Mouse (Mus musculus) embryonic facial prominence, embryonic 13.5 days (tissue): ENCODE measurements at regions not wholly inside any gene's neighbourhood (a gene's known extent, or its start where the extent isn't known, plus 50 kb on each side); places are given as distances from the start of the nearest gene placed in this dataset.
"Not testable (repeated sequence)": the region's sequence is repeated elsewhere in the genome, so short reads cannot be mapped to it uniquely, and the experiment has no call there.

Experiments
- ATAC-seq: fragments of 200-750 bp; cut with Nextera tagmentation; 2 replicates; pipeline ENCODE4 v1.8.0; 2017; ENCODE audit warnings: low read depth; ENCODE audit not compliant: insufficient number of reproducible peaks, insufficient read depth, low FRiP score, low TSS enrichment
- H3K27ac ChIP-seq: fragments of 300-500 bp; sonication (generic); 2 replicates; pipeline ENCODE4 v1.5.1; 2015; ENCODE audit warnings: moderate library complexity, mild to moderate bottlenecking, inconsistent platforms
- H3K27me3 ChIP-seq: fragments of 300-500 bp; sonication (generic); 2 replicates; pipeline ENCODE4 v1.6.1; 2015; ENCODE audit warnings: mild to moderate bottlenecking, inconsistent platforms
- H3K36me3 ChIP-seq: fragments of 300-500 bp; sonication (generic); 2 replicates; pipeline ENCODE4 v1.6.1; 2015; ENCODE audit warnings: mild to moderate bottlenecking, inconsistent platforms
- H3K4me1 ChIP-seq: fragments of 300-500 bp; sonication (generic); 2 replicates; pipeline ENCODE4 v1.6.1; 2015; ENCODE audit warnings: inconsistent platforms
- H3K4me2 ChIP-seq: fragments of 300-500 bp; sonication (generic); 2 replicates; pipeline ENCODE4 v1.6.1; 2015; ENCODE audit warnings: moderate library complexity, mild to moderate bottlenecking, inconsistent platforms
- H3K4me3 ChIP-seq: fragments of 300-500 bp; sonication (generic); 2 replicates; pipeline ENCODE4 v1.5.1; 2015; ENCODE audit warnings: mild to moderate bottlenecking, inconsistent platforms
- H3K9ac ChIP-seq: fragments of 300-500 bp; sonication (generic); 2 replicates; pipeline ENCODE4 v1.6.1; 2015; ENCODE audit warnings: mild to moderate bottlenecking, inconsistent platforms
- H3K9me3 ChIP-seq: fragments of 300-500 bp; sonication (generic); 2 replicates; pipeline ENCODE4 v1.6.1; 2016; ENCODE audit warnings: inconsistent platforms
- WGBS: fragments of 180-500 bp; shearing (Covaris S2); methylation state at CpG from one replicate; pipeline ENCODE4 v1.1.7; 2015; ENCODE audit warnings: mixed read lengths; 5-methylcytosine and 5-hydroxymethylcytosine counted together

DNA sequence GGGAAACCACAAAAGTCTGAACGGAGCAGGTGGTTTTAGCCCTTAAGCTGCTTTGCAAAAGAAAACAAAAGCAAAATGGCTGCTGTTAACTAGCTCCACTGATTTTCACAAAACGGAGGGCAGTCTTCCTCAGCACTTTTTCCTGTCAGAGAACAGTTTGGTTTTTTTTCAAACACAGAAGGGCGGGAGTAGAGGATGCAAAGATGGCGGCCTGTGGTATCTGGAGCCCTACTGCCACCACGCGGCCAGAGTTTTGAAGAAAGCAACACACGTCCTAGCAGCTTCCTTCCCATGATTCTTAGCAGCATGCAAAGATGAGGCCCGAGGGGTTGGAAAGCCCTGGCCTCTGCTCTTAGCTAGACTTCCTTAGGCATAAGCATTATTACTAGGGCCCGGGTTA, 191.6 kb upstream of the Olfr1324 start:
- no peak overlapping the region for H3K4me2 ChIP-seq
- 56% methylated on average over 9 of the region's 9 CpGs for WGBS
- ATAC-seq = no peak; the same call in 1 of the 2 replicates
- H3K27me3 ChIP-seq = no peaks in the 10 kb centered on the region
- no peaks in the 10 kb centered on the region for H3K9me3 ChIP-seq
- H3K9ac ChIP-seq = no peak overlapping the region
- 0 out of 2 replicates have a peak, but pooled peaks cover 3% of the 10 kb centered on the region for H3K36me3 ChIP-seq
- H3K4me1 ChIP-seq = no peaks in the 10 kb centered on the region
- H3K27ac ChIP-seq = 0 out of 2 replicates have a peak overlapping the region, but pooled peaks have one; percentile 57
- H3K4me3 ChIP-seq = no peak overlapping the region

DNA sequence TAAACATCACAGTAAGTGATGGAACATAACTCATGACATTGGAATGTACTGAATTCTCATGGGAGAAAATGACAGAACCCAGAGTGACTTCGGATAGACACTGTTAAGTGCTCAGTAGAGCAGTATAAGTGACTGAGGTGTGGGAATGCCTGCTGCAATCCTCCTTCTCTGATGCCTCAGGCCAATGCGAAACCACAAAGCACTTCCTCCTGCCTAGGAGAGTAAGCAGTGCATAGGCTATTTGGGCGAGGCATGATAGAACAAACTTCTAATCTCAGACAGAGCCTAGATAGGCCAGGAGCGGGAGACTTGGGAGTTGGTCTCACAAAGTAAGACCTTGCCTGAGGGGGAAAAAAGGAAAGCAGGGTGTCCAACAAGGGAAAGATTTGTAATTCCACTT, 190.6 kb upstream of the Olfr1324 start:
- 75% methylated on average over 4 of the region's 4 CpGs for WGBS
- H3K4me3 ChIP-seq = no peak overlapping the region
- no peak overlapping the region for H3K27ac ChIP-seq
- no peak for ATAC-seq
- no peaks in the 10 kb centered on the region for H3K9me3 ChIP-seq
- H3K36me3 ChIP-seq = 0 out of 2 replicates have a peak, but pooled peaks cover 3% of the 10 kb centered on the region
- H3K4me2 ChIP-seq = no peak overlapping the region
- H3K9ac ChIP-seq = no peak overlapping the region
- no peaks in the 10 kb centered on the region for H3K4me1 ChIP-seq
- no peaks in the 10 kb centered on the region for H3K27me3 ChIP-seq

DNA sequence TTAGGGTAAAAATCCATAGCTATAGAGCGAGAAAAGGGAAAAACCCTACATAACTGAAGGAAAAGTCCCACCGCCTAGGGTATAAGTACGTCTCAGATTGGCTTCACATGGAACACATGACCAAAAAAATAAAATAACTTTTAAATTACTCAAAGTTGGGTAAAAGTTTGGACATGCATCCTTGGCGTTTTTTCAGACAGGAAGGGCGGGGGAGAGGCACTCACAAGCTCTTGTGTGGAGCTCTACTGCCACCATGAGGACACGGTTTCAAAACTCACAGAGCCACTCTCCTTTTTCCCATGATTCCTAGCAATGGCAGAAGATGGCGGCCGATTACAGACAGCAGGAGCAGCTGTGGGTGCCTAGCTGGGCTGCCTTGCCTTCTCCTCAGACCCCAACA, 188.6 kb upstream of the Olfr1324 start:
- H3K4me2 ChIP-seq = peak overlapping the region; percentile 28
- H3K9me3 ChIP-seq, H3K9ac ChIP-seq, H3K27me3 ChIP-seq, ATAC-seq, H3K4me1 ChIP-seq, H3K36me3 ChIP-seq: not testable (repeated sequence)
- peak overlapping the region; percentile 7; the same call in 1 of the 2 replicates for H3K4me3 ChIP-seq
- H3K27ac ChIP-seq = peak overlapping the region; percentile 16; the same call in 1 of the 2 replicates
- 52% methylated on average over 8 of the region's 8 CpGs for WGBS

DNA sequence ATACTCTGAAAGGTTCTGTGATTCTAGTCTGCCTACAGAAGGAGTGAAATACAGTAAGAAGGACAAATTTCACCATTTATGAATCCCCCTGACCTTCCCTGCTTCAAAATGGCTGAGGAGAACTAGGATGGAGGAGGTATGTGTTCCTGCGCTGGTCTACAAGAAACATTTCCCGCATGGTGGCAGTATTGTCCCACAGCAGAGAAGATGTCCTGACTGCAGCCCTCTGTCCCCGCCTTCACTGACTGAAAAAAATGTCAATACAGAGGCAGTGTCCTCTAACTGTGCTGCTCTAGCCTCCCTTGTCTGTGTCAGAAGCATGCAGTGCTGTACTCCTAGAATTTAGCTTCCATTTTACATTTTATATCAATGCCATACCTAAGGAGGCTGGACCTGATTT, 186.6 kb upstream of the Olfr1324 start:
- H3K27ac ChIP-seq, H3K4me1 ChIP-seq, H3K9me3 ChIP-seq, H3K36me3 ChIP-seq, H3K9ac ChIP-seq, ATAC-seq, H3K27me3 ChIP-seq: not testable (repeated sequence)
- 41% methylated on average over 3 of the region's 3 CpGs for WGBS
- peak overlapping the region; percentile 39; the same call in 1 of the 2 replicates for H3K4me2 ChIP-seq
- H3K4me3 ChIP-seq = peak overlapping the region; percentile 24; the same call in 1 of the 2 replicates

DNA sequence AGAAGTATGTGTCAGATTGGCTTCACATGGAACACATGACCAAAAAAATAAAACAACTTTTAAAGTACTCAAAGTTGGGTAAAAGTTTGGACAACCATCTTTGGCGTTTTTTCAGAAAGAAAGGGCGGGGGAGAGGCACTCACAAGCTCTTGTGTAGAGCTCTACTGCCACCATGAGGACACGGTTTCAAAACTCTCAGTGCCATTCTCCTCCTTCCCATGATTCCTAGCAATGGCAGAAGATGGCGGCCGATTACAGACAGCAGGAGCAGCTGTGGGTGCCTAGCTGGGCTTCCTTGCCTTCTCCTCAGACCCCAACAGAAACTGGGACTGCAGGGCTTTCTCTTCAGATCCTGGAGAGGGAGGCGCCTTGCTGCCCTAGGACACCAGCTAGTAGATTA, 186.1 kb upstream of the Olfr1324 start:
- not testable (repeated sequence) for H3K4me1 ChIP-seq, H3K36me3 ChIP-seq, H3K9me3 ChIP-seq, ATAC-seq, H3K9ac ChIP-seq, H3K27ac ChIP-seq, H3K27me3 ChIP-seq
- 69% methylated on average over 6 of the region's 6 CpGs for WGBS
- H3K4me2 ChIP-seq = peak overlapping the region; percentile 39; the same call in 1 of the 2 replicates
- H3K4me3 ChIP-seq = peak overlapping the region; percentile 24; the same call in 1 of the 2 replicates

DNA sequence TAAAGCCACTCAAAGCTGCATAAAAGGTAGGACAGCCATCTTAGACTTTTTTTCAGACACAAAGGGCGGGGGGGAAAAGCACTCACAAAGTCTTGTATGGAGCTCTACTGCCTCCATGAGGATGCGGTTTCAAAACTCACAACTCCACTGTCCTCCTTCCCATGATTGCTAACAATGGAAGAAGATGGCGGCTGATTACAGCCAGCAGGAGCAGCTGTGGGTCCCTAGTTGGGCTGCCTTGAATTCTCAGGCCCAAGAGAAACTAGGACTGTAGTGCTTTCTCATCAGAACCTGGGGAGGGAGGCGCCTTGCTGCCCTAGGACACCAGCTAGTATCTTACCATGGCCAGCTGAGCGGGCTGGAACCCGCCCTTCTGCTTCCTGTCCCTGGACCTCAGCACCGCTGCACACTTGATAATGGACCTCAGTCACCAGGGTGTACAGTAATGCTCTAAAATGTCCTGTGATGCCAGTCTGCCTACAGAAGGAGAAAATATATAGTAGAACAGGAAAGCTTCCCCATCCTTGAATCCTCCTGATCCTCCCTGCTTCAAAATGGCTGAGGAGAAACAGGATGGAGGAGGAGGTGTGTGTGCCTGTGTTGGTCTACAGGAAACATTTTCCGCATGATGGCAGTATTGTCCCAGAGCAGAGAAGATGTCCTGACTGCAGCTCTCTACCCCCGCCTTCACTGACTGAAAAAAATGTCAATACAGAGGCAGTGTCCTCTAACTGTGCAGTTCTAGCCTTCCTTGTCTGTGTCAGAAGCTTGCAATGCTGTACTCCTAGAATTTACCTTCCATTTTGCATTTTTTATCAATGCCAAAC, 183.7 kb upstream of the Olfr1324 start:
- Histone ChIP-seq H3K36me3 (peaks cover 8% of the 10 kb centered on the region), H3K4me2 (peak overlapping the region; percentile 36), H3K9me3 (no peaks in the 10 kb centered on the region), H3K27me3 (no peaks in the 10 kb centered on the region), H3K4me1 (no peaks in the 10 kb centered on the region), H3K27ac (peak overlapping the region; percentile 64; the same call in 1 of the 2 replicates), H3K4me3 (peak overlapping the region; percentile 29), H3K9ac (no peak overlapping the region)
- 62% methylated on average over 9 of the region's 9 CpGs for WGBS
- 0 out of 2 replicates have a peak, but pooled peaks have one; percentile 20 for ATAC-seq

DNA sequence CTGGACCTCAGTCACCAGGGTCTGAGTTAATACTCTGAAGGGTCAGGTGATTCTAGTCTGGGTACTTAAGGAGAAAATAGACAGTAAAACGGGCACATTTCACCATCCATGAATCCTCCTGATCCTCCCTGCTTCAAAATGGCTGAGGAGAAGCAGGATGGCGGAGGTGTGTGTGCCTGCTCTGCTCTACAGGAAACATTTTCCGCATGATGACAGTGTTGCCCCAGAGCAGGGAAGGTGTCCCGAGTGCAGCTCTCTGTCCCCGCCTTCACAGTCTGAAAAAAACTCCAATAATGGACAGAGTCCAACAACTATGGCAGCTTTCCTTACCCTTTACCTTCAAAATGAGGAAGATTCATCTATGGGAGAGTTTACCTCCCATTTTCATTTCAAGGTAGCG, 179.8 kb upstream of the Olfr1324 start:
- not testable (repeated sequence) for H3K4me3 ChIP-seq, H3K9ac ChIP-seq, ATAC-seq, H3K9me3 ChIP-seq, H3K27ac ChIP-seq, H3K27me3 ChIP-seq, H3K4me1 ChIP-seq, H3K4me2 ChIP-seq, H3K36me3 ChIP-seq
- WGBS = 81% methylated on average over 6 of the region's 6 CpGs

DNA sequence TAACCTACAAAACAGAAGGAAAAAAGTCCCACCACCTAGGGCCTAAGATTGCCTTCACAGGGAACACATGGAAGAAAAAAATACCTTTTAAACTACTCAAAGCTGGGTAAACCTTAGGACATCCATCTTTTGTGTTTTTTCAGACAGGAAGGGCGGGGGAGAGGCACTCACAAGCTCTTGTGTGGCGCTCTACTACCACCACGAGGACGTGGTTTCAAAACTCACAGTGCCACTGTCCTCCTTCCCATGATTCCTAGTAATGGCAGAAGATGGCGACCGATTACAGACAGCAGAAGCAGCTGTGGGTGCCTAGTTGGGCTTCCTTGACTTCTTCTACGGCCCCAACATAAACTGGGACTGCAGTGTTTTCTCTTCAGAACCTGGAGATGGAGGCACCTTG, 179.3 kb upstream of the Olfr1324 start:
- H3K27ac ChIP-seq = no peak overlapping the region
- H3K9ac ChIP-seq = no peak overlapping the region
- peaks cover 8% of the 10 kb centered on the region for H3K36me3 ChIP-seq
- no peak overlapping the region for H3K4me3 ChIP-seq
- H3K4me2 ChIP-seq = no peak overlapping the region
- no peaks in the 10 kb centered on the region for H3K4me1 ChIP-seq
- WGBS = 75% methylated on average over 7 of the region's 7 CpGs
- no peak for ATAC-seq
- no peaks in the 10 kb centered on the region for H3K9me3 ChIP-seq
- no peaks in the 10 kb centered on the region for H3K27me3 ChIP-seq

DNA sequence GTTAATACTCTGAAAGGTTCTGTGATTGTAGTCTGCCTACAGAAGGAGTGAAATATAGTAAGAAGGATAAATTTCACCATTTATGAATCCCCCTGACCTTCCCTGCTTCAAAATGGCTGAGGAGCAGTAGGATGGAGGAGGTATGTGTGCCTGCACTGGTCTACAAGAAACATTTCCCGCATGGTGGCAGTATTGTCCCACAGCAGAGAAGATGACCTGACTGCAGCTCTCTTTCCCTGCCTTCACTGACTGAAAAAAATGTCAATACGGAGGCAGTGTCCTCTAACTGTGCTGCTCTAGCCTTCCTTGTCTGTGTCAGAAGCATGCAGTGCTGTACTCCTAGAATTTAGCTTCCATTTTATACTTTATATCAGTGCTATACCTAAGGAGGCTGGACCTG, 177.2 kb upstream of the Olfr1324 start:
- H3K36me3 ChIP-seq, H3K4me2 ChIP-seq, H3K4me1 ChIP-seq, H3K27me3 ChIP-seq, H3K27ac ChIP-seq, H3K4me3 ChIP-seq, ATAC-seq, H3K9ac ChIP-seq, H3K9me3 ChIP-seq: not testable (repeated sequence)
- 58% methylated on average over 2 of the region's 2 CpGs for WGBS

DNA sequence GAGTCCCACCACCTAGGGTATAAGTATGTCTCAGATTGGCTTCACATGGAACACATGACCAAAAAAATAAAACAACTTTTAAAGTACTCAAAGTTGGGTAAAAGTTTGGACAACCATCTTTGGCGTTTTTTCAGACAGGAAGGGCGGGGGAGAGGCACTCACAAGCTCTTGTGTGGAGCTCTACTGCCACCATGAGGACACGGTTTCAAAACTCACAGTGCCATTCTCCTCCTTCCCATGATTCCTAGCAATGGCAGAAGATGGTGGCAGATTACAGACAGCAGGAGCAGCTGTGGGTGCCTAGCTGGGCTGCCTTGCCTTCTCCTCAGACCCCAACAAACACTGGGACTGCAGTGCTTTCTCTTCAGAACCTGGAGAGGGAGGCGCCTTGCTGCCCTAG, 176.7 kb upstream of the Olfr1324 start:
- H3K4me1 ChIP-seq, H3K27ac ChIP-seq, H3K27me3 ChIP-seq, ATAC-seq, H3K4me3 ChIP-seq, H3K9ac ChIP-seq, H3K36me3 ChIP-seq, H3K4me2 ChIP-seq, H3K9me3 ChIP-seq: not testable (repeated sequence)
- 65% methylated on average over 4 of the region's 4 CpGs for WGBS

DNA sequence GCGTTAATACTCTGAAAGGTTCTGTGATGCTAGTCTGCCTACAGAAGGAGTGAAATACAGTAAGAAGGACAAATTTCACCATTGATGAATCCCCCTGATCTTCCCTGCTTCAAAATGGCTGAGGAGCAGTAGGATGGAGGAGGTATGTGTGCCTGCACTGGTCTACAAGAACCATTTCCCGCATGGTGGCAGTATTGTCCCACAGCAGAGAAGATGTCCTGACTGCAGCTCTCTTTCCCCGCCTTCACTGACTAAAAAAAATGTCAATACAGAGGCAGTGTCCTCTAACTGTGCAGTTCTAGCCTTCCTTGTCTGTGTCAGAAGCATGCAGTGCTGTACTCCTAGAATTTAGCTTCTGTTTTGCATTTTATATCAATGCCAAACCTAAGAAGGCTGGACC, 174.6 kb upstream of the Olfr1324 start:
- not testable (repeated sequence) for H3K27me3 ChIP-seq, H3K9ac ChIP-seq, ATAC-seq, H3K9me3 ChIP-seq, H3K27ac ChIP-seq, H3K4me1 ChIP-seq
- WGBS = 54% methylated on average over 3 of the region's 3 CpGs
- H3K4me3 ChIP-seq = peak overlapping the region; percentile 29
- peaks cover 19% of the 10 kb centered on the region for H3K36me3 ChIP-seq
- H3K4me2 ChIP-seq = peak overlapping the region; percentile 36

DNA sequence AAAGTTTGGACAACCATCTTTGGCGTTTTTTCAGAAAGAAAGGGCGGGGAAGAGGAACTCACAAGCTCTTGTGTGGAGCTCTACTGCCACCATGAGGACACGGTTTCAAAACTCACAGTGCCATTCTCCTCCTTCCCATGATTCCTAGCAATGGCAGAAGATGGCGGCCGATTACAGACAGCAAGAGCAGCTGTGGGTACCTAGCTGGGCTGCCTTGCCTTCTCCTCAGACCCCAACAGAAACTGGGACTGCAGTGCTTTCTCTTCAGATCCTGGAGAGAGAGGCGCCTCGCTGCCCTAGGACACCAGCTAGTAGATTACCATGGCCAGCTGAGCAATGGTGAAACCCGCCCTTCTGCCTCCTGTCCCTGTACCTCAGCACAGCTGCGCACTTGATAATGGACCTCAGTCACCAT, 174.2 kb upstream of the Olfr1324 start:
- 64% methylated on average over 9 of the region's 9 CpGs for WGBS
- ATAC-seq = not testable (repeated sequence)

More for the DNA sequence above, 174.2 kb upstream of the Olfr1324 start:
- H3K27me3 ChIP-seq, H3K27ac ChIP-seq, H3K9me3 ChIP-seq, H3K9ac ChIP-seq, H3K4me1 ChIP-seq: not testable (repeated sequence)
- Histone ChIP-seq H3K4me3 (peak overlapping the region; percentile 29), H3K36me3 (peaks cover 22% of the 10 kb centered on the region), H3K4me2 (peak overlapping the region; percentile 36)
